Mouse (Mus musculus) hindbrain, embryonic 10.5 days (tissue): ENCODE measurements at regions not wholly inside any gene's neighbourhood (a gene's known extent, or its start where the extent isn't known, plus 50 kb on each side); places are given as distances from the start of the nearest gene placed in this dataset.
"Not testable (repeated sequence)": the region's sequence is repeated elsewhere in the genome, so short reads cannot be mapped to it uniquely, and the experiment has no call there.

Source experiments
- DNase-seq: peaks from one replicate; pipeline ENCODE4 v3.0.0-alpha.2; 2017; ENCODE audit warnings: low spot score
- H3K27ac ChIP-seq: fragments of 300-500 bp; sonication (generic); 2 replicates; pipeline ENCODE4 v1.5.1; 2016; ENCODE audit warnings: mild to moderate bottlenecking, moderate library complexity
- H3K27me3 ChIP-seq: fragments of 300-500 bp; sonication (generic); 2 replicates; pipeline ENCODE4 v1.6.1; 2016; ENCODE audit warnings: mild to moderate bottlenecking; ENCODE audit not compliant: poor library complexity, insufficient read depth, severe bottlenecking
- H3K36me3 ChIP-seq: fragments of 300-500 bp; sonication (generic); 2 replicates; pipeline ENCODE4 v1.6.1; 2016; ENCODE audit warnings: mild to moderate bottlenecking, moderate library complexity
- H3K4me1 ChIP-seq: fragments of 300-500 bp; sonication (generic); replicated peaks from 2 replicates; pipeline ENCODE4 v1.6.1; 2016; ENCODE audit warnings: mild to moderate bottlenecking
- H3K4me3 ChIP-seq: fragments of 300-500 bp; sonication (generic); 2 replicates; pipeline ENCODE4 v1.5.1; 2016; ENCODE audit warnings: mild to moderate bottlenecking, moderate library complexity
- H3K9me3 ChIP-seq: fragments of 300-500 bp; sonication (generic); 2 replicates; pipeline ENCODE4 v1.6.1; 2016; ENCODE audit warnings: mild to moderate bottlenecking, moderate library complexity
- WGBS: fragments of 180-500 bp; shearing (Covaris S2); methylation state at CpG from one replicate; pipeline ENCODE4 v1.1.7; 2016; 5-methylcytosine and 5-hydroxymethylcytosine counted together

- DNase-seq: no peak
- WGBS: 90% methylated on average over 11 of the region's 11 CpGs
- H3K4me1 ChIP-seq: no peaks in the 10 kb centered on the region
Measured at GRCm38 (mm10) chr6:5663433-5664175, 61.8 kb upstream of the Dync1i1 start.

DNA sequence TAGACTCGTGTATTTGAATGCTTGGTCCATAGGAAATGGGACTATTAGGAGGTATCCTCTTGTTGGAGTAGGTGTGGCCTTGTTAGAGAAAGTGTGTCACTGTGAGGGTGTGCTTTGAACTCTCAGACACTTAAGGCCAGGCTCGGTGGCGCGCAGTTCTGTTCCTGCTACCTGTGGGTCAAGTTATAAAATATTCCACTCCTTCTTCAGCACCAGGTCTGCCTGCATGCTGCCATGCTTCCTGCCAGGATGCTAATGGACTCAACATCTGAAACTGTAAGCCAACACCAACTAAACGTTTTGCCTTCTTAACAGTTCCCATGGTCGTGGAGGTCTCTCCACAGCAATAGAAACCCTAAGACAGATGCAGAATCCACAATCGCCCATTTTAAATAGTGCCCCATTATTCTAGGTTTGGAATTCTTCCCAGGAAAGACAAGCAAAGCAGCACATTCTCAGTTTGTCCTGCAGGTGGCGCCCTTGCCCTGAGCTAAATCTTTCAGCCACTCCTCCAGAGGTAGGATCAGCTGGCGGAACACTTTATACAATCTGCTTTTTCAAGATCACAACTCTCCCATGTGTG is 80.2 kb upstream of the Dync1i1 start:
- Histone ChIP-seq H3K4me3 (no peak overlapping the region), H3K9me3 (no peaks in the 10 kb centered on the region), H3K4me1 (no peaks in the 10 kb centered on the region), H3K36me3 (no peaks in the 10 kb centered on the region), H3K27ac (no peak overlapping the region), H3K27me3 (no peaks in the 10 kb centered on the region)
- WGBS: 33% methylated on average over 9 of the region's 9 CpGs
- peak; percentile 74 for DNase-seq

More at GRCm38 (mm10) chr6:5663433-5664175, 61.8 kb upstream of the Dync1i1 start:
- Histone ChIP-seq H3K9me3 (no peaks in the 10 kb centered on the region), H3K27ac (no peak overlapping the region), H3K4me3 (no peak overlapping the region), H3K27me3 (no peaks in the 10 kb centered on the region), H3K36me3 (no peaks in the 10 kb centered on the region)

DNA sequence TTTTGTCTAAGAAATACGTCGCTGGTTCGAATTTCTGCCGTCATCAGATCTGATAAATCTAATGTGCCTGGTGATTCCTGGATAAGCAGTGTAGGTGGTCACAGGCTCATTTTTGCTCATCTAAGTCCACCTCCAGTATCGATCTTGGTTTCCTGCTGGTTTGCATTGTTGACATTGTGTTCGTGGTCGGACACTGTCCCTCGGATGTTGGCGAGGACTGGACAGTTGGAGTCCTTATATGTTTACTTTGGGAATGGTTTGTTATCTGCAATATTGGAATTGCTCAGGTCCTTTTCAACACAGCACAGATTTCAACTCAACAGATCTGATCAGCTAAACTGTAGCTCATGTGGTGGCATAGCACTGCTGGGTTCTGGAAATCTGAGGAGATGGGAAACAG is 91.2 kb upstream of the Dync1i1 start:
- Histone ChIP-seq H3K4me1 (no peaks in the 10 kb centered on the region), H3K4me3 (no peak overlapping the region), H3K27me3 (no peaks in the 10 kb centered on the region), H3K9me3 (no peaks in the 10 kb centered on the region), H3K27ac (no peak overlapping the region), H3K36me3 (no peaks in the 10 kb centered on the region)
- no peak for DNase-seq
- 91% methylated on average over 9 of the region's 9 CpGs for WGBS

GRCm38 (mm10) chr6:5633036-5633708 is 92.3 kb upstream of the Dync1i1 start:
- 26% methylated on average over 10 of the region's 10 CpGs for WGBS
- no peak overlapping the region for H3K4me3 ChIP-seq
- no peaks in the 10 kb centered on the region for H3K27me3 ChIP-seq
- H3K36me3 ChIP-seq: no peaks in the 10 kb centered on the region
- no peaks in the 10 kb centered on the region for H3K4me1 ChIP-seq
- H3K9me3 ChIP-seq: no peaks in the 10 kb centered on the region
- DNase-seq: peak; percentile 45
- no peak overlapping the region for H3K27ac ChIP-seq

DNA sequence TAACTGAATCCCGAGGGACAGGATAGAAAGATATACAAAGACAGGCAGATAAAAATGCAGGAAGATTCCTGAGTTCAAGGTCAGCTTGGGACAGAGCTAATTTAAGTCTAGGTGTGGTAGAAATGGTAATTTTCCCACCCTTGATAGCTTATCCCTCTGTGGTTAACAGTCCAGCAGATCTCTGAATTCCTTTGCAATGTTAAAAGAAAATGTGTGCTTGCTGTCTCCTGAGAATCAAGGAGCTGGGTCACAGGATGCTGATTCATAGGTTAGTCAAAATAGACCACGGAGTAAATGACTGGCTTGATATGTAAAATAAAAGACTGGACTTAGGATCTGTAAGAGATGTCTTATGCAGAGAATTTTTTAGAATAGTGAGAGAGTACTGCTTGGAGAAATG is 101.4 kb upstream of the Dync1i1 start:
- H3K4me1 ChIP-seq: no peaks in the 10 kb centered on the region
- 76% methylated on average over 2 of the region's 2 CpGs for WGBS
- H3K9me3 ChIP-seq: no peaks in the 10 kb centered on the region
- no peak overlapping the region for H3K27ac ChIP-seq
- no peaks in the 10 kb centered on the region for H3K27me3 ChIP-seq
- H3K36me3 ChIP-seq: no peaks in the 10 kb centered on the region
- no peak for DNase-seq
- H3K4me3 ChIP-seq: no peak overlapping the region

GRCm38 (mm10) chr6:5621582-5621981 is 103.9 kb upstream of the Dync1i1 start:
- H3K36me3 ChIP-seq: no peaks in the 10 kb centered on the region
- no peaks in the 10 kb centered on the region for H3K27me3 ChIP-seq
- H3K4me3 ChIP-seq: no peak overlapping the region
- no peak overlapping the region for H3K27ac ChIP-seq
- DNase-seq: no peak
- H3K9me3 ChIP-seq: no peaks in the 10 kb centered on the region
- no peaks in the 10 kb centered on the region for H3K4me1 ChIP-seq
- WGBS: 91% methylated on average over 3 of the region's 3 CpGs

- H3K27me3 ChIP-seq: no peaks in the 10 kb centered on the region
- H3K9me3 ChIP-seq: no peaks in the 10 kb centered on the region
- no peaks in the 10 kb centered on the region for H3K36me3 ChIP-seq
- no peaks in the 10 kb centered on the region for H3K4me1 ChIP-seq
- H3K4me3 ChIP-seq: no peak overlapping the region
- DNase-seq: no peak
- H3K27ac ChIP-seq: no peak overlapping the region
- 78% methylated on average over 6 of the region's 6 CpGs for WGBS
Measured at GRCm38 (mm10) chr6:5594011-5594410, 97.9 kb upstream of the Pdk4 start.

DNA sequence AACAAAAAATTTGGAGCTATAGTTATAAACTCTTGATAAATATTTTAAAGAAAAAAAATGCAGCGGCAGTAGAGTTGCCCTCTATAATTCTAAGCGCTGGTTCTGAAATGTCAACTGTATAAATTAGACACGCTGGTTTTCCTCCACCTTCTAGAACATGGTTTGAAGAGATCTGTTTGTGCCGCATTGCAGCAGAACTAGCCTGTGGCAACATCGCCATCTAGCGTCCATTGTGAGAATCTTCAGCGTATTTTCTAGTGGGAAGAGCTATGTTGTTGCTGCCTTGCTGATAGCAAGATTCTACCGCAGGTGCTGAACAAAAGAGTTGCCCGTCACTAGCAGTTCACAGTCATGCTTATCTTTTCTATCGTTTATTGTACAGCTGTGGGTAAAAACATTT is 93.5 kb upstream of the Pdk4 start:
- 11% methylated on average over 10 of the region's 10 CpGs for WGBS
- Histone ChIP-seq H3K4me3 (no peak overlapping the region), H3K27me3 (no peaks in the 10 kb centered on the region), H3K27ac (no peak overlapping the region), H3K4me1 (no peaks in the 10 kb centered on the region), H3K9me3 (no peaks in the 10 kb centered on the region), H3K36me3 (no peaks in the 10 kb centered on the region)
- peak; percentile 64 for DNase-seq

DNA sequence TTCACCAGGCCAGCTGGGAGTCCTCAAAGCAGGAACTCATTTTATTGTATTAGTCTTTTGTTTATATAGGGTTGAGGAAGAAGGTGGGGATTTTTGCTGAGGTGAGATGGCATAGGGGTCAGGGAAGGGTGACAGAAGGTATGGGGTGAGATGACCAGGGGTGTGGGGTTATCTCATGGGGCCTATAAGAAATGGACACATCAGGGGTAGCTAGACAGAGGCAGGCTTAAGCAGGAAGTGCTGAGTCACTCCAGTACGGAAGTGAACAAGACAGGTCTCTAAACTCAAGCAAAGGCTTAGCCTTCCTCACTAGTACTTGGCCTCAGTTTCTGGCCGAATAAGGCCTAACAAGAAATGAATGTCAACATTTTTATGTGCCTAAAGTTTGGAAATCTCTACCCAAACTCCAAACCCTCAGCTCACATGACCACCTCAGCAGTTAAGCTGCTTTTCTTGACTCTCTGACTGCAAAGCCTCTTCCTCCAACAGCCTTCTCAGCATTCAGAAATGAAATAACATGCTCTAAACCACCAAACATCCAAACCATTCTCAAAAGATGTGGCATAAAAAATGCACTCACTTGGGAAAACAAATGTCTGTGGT is 86.9 kb upstream of the Pdk4 start:
- H3K27me3 ChIP-seq: no peaks in the 10 kb centered on the region

GRCm38 (mm10) chr6:5576891-5577290 is 80.8 kb upstream of the Pdk4 start:
- not testable (repeated sequence) for H3K27ac ChIP-seq, H3K9me3 ChIP-seq, H3K4me1 ChIP-seq, H3K36me3 ChIP-seq, DNase-seq, H3K4me3 ChIP-seq, H3K27me3 ChIP-seq
- WGBS: 78% methylated on average over 2 of the region's 2 CpGs

More for the DNA sequence above, 86.9 kb upstream of the Pdk4 start:
- H3K4me1 ChIP-seq: no peaks in the 10 kb centered on the region
- H3K27ac ChIP-seq: no peak overlapping the region
- DNase-seq: no peak
- no peaks in the 10 kb centered on the region for H3K9me3 ChIP-seq
- no peak overlapping the region for H3K4me3 ChIP-seq
- no peaks in the 10 kb centered on the region for H3K36me3 ChIP-seq
- WGBS: 86% methylated on average over 2 of the region's 2 CpGs

DNA sequence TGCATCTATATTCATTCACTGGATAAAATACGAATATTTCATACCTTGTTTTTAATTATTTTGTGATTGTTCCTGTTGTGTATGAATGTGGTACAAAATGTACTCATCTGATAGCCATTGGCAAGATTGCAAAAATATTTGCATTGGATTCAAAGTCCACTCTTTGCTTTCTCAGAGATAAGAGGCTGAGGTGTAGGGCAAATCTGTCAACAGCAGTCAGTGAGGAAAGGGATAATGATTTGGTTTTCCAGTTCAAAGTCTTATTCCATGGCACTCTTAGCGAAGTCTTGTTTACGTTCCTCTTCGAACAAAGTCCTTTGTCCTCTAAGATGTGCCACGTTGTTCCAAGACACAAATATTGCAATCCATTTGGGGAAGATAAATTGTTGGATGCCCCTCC is 70.5 kb upstream of the Pdk4 start:
- WGBS: 81% methylated on average over 5 of the region's 5 CpGs
- Histone ChIP-seq H3K36me3 (no peaks in the 10 kb centered on the region), H3K27me3 (no peaks in the 10 kb centered on the region), H3K4me3 (no peak overlapping the region), H3K9me3 (no peaks in the 10 kb centered on the region), H3K4me1 (no peaks in the 10 kb centered on the region), H3K27ac (no peak overlapping the region)
- no peak for DNase-seq

- Histone ChIP-seq H3K9me3 (no peaks in the 10 kb centered on the region), H3K27ac (no peak overlapping the region), H3K36me3 (no peaks in the 10 kb centered on the region), H3K4me3 (no peak overlapping the region), H3K27me3 (no peaks in the 10 kb centered on the region), H3K4me1 (no peaks in the 10 kb centered on the region)
- WGBS: 90% methylated on average over 2 of the region's 2 CpGs
- DNase-seq: no peak
Measured at GRCm38 (mm10) chr6:5565049-5565448, 68.9 kb upstream of the Pdk4 start.
